Mouse (Mus musculus) bone marrow, adult 2 months (tissue): ENCODE measurements around the gene Tlr7.

Experiments used
- CTCF ChIP-seq: fragments of 200-500 bp; IDR thresholded peaks from 2 replicates; pipeline ENCODE4 v1.5.1; 2011; ENCODE audit warnings: low read length, control low read depth; ENCODE audit not compliant: control insufficient read depth, insufficient read depth
- POLR2A ChIP-seq: fragments of 200-500 bp; IDR thresholded peaks from 2 replicates; pipeline ENCODE4 v1.6.1; 2011; ENCODE audit warnings: low read depth, mild to moderate bottlenecking, control low read depth, low read length, borderline replicate concordance; ENCODE audit not compliant: control insufficient read depth

DNA sequence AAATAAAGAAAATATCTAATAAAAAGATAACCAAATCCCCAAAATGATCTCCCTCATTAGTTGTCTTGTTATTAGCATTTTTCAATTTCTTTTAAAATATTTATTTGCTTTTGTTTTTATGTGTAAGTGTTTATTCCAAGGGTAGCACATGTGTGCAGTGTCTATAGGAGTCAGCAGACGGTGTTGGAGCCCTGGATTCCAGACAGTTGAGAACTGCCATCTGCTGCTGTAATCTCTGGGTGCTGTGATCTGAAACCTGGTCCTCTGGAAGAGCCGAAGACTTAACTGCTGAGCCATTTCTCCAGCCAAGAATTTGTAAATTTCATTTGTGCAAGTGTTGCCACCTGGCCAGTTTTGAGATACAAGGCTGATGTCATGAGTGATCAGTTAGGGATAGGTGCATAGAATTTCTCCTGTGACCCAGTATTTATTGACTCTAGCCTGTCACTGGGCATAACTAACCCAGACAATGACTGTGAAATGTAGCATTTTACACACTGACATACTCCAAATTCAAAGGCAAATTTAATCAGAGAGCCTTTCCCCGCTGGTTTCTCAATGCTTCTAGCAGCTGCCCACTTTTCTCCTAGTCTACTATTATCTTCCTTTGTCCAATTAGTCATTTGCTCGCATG is 15.1 kb downstream of the Tlr7 start:
- TF ChIP-seq POLR2A (no peak), CTCF (no peak)
